Mouse (Mus musculus) adrenal gland, postnatal 25 days (tissue): ENCODE measurements around the gene Ampd1. TPM values are rescaled to one million over a fixed set of nuclear protein-coding genes. Genes with fewer than 3 reads are reported as not detected.

Experiments
- DNase-seq: peaks from one replicate; pipeline ENCODE4 v3.0.0; 2021; ENCODE audit warnings: mixed read lengths
- total RNA-seq: library from RNA; stranded (reverse); gene quantifications from 2 replicates; pipeline ENCODE4 v1.2.3, GENCODE M21; 2021

The Ampd1 gene
- total RNA-seq, 1 experiment from 2014 or later, result not detected

- no peak for DNase-seq
Observed at GRCm38 (mm10) chr3:103148941-103149340, 75.1 kb downstream of the Ampd1 start.

Other genes starting within 250 kb of the Ampd1 start
- gene Sycp1, start 137.9 kb upstream of the Ampd1 start, total RNA-seq, result not detected in 2 replicates
- gene Nr1h5, start 109.9 kb upstream of the Ampd1 start, total RNA-seq, result not detected in 2 replicates
- 66.1 and 80.1 TPM in 2 replicates for gene Sike1, start 78.3 kb upstream of the Ampd1 start, total RNA-seq
- 371 and 419 TPM in 2 replicates for gene Csde1, start 53.6 kb upstream of the Ampd1 start, total RNA-seq
- gene Nras, start 15.7 kb upstream of the Ampd1 start, total RNA-seq, result 35.6 and 60.0 TPM in 2 replicates
- 1.4 and 1.5 TPM in 2 replicates for gene Dennd2c, start 28.6 kb downstream of the Ampd1 start, total RNA-seq
- 37.7 and 60.3 TPM in 2 replicates for gene Bcas2, start 97.6 kb downstream of the Ampd1 start, total RNA-seq
- gene Trim33, start 205.3 kb downstream of the Ampd1 start, total RNA-seq, result 54.5 and 55.0 TPM in 2 replicates